Mouse (Mus musculus) left cerebral cortex, postnatal 10 days (tissue): Measurements from ENCODE around the gene Olfr622. TPM values are rescaled to one million over a fixed set of nuclear protein-coding genes. Genes with fewer than 3 reads are reported as not detected.

Source experiments
- DNase-seq, 2 experiments: peaks; one replicate each; pipeline ENCODE4 v3.0.0; 2021 to 2022; ENCODE audit warnings: low spot score in 2 of 2, mixed read lengths in 1 of 2; ENCODE audit errors: extremely low spot score in 1 of 2
- intact Hi-C: fragments of 180-260 bp; cut with DNase I; formaldehyde crosslinking; loops from one replicate; pipeline ENCODE4 v1.15.1; 2025
- total RNA-seq, 2 experiments: library from RNA; stranded (reverse); gene quantifications; 2 replicates each; pipeline ENCODE4 v1.2.3; 2021

Gene Olfr622
- not detected for total RNA-seq

- DNase-seq = no peak
- intact Hi-C loops = no loop called here
Measured at GRCm38 (mm10) chr7:103642602-103643001, at the start of gene Olfr622. Gene Olfr622, minus strand, starts transcription at chr7:103642702.

GRCm38 (mm10) chr7:103682420-103682819, 39.9 kb upstream of the Olfr622 start, which contains the start of gene Olfr625-ps1:
Gene Olfr625-ps1, plus strand, starts transcription at chr7:103682720.
- intact Hi-C loops = no loop called here
- DNase-seq = no peak

DNA sequence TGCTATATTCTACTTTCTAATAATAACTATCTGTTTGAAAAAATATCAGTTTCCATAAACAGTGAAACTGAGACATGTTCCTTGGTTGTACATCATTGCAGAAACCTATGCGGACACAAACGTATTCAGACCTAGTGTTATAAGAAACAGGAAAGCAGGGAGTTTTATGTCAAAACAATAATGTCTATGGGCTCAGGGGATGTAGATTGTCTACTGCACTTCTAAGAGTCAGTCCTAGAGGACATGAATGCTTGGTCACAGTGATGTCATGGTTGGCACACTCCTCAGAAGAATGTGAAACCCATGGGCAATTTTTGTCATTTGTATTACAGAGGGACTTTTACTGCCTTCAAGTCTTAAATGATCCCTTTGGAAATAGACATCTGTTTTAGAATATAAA, 28.6 kb upstream of the Olfr622 start, which contains the start of gene Olfr624:
Olfr624 (minus strand) TSS at position 101 of the 400 bp plus-strand sequence.
- DNase-seq = no peak
- intact Hi-C loops = no loop called here

GRCm38 (mm10) chr7:103663598-103663997, 21.1 kb upstream of the Olfr622 start, which contains the start of gene Olfr623:
Gene Olfr623, minus strand, starts transcription at chr7:103663698.
- intact Hi-C loops = no loop called here
- no peak for DNase-seq

GRCm38 (mm10) chr7:103644070-103644469, 1.6 kb upstream of the Olfr622 start:
- intact Hi-C loops = no loop called here
- no peak for DNase-seq

DNA sequence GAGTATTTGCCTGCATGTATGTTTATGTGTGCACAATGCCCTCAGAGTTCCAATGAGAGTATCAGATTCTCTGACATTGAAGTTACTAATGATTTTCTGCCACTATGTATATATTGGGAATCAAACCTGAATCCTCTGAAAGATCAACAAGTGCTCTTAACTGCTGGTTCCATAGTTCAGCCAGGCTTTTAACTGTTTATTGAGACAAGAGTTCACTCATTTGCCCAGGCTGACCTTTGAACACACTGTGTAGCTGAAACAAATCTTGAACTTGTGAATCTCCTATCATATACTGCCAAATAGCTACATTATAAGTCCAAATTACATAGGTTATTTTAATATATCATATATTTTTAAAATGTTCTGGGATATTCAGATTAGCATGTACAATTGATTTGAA, 5.7 kb downstream of the Olfr622 start:
- no peak for DNase-seq
- intact Hi-C loops = no loop called here

- no peak for DNase-seq
- intact Hi-C loops = no loop called here
Measured at GRCm38 (mm10) chr7:103612434-103612833, 30.1 kb downstream of the Olfr622 start, which contains the start of gene Olfr620. Gene Olfr620, minus strand, starts transcription at chr7:103612534.

GRCm38 (mm10) chr7:103607425-103607824, 35.1 kb downstream of the Olfr622 start:
- intact Hi-C loops = no loop called here
- DNase-seq = no peak

DNA sequence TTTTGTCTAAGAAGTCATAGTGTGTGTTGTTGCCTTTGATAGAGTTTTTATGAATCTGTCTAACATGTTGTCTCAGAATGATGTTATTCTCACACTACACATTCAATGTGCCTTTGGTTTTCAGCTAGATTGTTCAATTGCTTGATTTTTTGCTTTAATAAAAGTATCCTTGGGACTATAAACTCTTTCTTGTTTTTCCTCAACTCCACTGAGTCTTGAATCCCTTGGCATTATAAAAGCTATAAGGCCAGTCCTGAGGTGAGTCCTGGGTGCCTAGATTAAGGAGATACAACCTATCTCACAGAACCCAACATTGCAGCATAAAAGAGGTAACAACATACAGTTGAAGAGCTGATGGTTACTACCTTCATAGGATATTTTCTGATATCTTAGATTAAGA, 42.2 kb downstream of the Olfr622 start, which contains the start of gene Olfr619:
Olfr619 (plus strand) TSS at position 301 of the 400 bp plus-strand sequence.
- no peak for DNase-seq
- intact Hi-C loops = no loop called here

DNA sequence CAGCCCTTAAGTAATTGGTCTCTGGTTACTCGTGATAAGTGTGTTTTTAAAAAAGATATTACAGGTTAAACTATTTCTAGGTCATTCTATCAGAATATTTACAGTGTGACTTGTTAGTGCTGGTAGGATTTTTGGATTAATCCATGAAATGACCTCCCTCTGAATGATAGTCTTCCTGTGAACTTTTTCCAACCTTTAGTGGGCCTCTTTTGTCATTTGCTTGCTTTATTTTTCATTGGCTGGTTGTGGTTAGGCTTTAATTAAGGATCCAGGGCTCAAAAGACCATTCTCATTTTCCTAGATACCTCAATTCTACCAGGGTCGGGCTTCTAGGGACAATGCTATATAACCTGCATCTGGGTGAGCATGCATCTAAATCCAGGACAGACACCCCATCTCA, 52.7 kb downstream of the Olfr622 start, which contains the start of gene Olfr618:
Olfr618 (plus strand) TSS at position 301 of the 400 bp plus-strand sequence.
- DNase-seq = no peak
- intact Hi-C loops = no loop called here

Other genes starting within 250 kb of the Olfr622 start
- not detected for gene Usp17lc, start 227.6 kb downstream of the Olfr622 start, total RNA-seq
- gene Olfr605, start 197.3 kb downstream of the Olfr622 start, total RNA-seq = not detected
- not detected for gene Olfr606, start 193.7 kb downstream of the Olfr622 start, total RNA-seq
- not detected for gene Olfr607, start 178.6 kb downstream of the Olfr622 start, total RNA-seq
- not detected for gene Olfr608, start 172.8 kb downstream of the Olfr622 start, total RNA-seq
- not detected for gene Olfr609, start 144.6 kb downstream of the Olfr622 start, total RNA-seq
- gene Olfr610, start 130.6 kb downstream of the Olfr622 start, total RNA-seq = not detected
- not detected for gene Olfr611, start 121.9 kb downstream of the Olfr622 start, total RNA-seq
- gene Olfr612, start 100.0 kb downstream of the Olfr622 start, total RNA-seq = not detected
- gene Olfr613, start 94.6 kb downstream of the Olfr622 start, total RNA-seq = not detected
- gene Olfr615, start 86.6 kb downstream of the Olfr622 start, total RNA-seq = not detected
- not detected for gene Olfr616, start 73.6 kb downstream of the Olfr622 start, total RNA-seq
- not detected for gene Olfr617, start 69.6 kb downstream of the Olfr622 start, total RNA-seq
- gene Olfr618, start 52.6 kb downstream of the Olfr622 start, total RNA-seq = not detected
- gene Olfr619, start 42.1 kb downstream of the Olfr622 start, total RNA-seq = not detected
- gene Olfr620, start 30.2 kb downstream of the Olfr622 start, total RNA-seq = not detected
- gene Olfr623, start 21.0 kb upstream of the Olfr622 start, total RNA-seq = not detected
- not detected for gene Olfr624, start 28.5 kb upstream of the Olfr622 start, total RNA-seq
- gene Olfr625-ps1, start 40.0 kb upstream of the Olfr622 start, total RNA-seq = not detected
- not detected for gene Olfr243, start 72.0 kb upstream of the Olfr622 start, total RNA-seq
- gene Olfr628, start 87.7 kb upstream of the Olfr622 start, total RNA-seq = not detected
- gene Olfr629, start 102.2 kb upstream of the Olfr622 start, total RNA-seq = not detected
- not detected for gene Olfr630, start 114.6 kb upstream of the Olfr622 start, total RNA-seq
- not detected for gene Olfr69, start 128.9 kb upstream of the Olfr622 start, total RNA-seq
- gene Olfr68, start 137.0 kb upstream of the Olfr622 start, total RNA-seq = not detected
- gene Olfr67, start 149.1 kb upstream of the Olfr622 start, total RNA-seq = not detected
- gene Hbb-bt, start 171.3 kb upstream of the Olfr622 start, total RNA-seq = 100 to 1,000 TPM in 1 of 2 experiments, 10 to 100 TPM in 1; 58.1 to 118 TPM
- 100 to 1,000 TPM; 487 to 924 TPM for gene Hbb-bs, start 185.4 kb upstream of the Olfr622 start, total RNA-seq
- not detected for gene Hbb-bh2, start 197.8 kb upstream of the Olfr622 start, total RNA-seq
- gene Hbb-bh1, start 200.5 kb upstream of the Olfr622 start, total RNA-seq = not detected
- gene Hbb-y, start 210.5 kb upstream of the Olfr622 start, total RNA-seq = not detected
- gene Olfr66, start 243.6 kb upstream of the Olfr622 start, total RNA-seq = not detected